Mouse (Mus musculus): Measurements from ENCODE around the gene Alpk1. TPM values are rescaled to one million over a fixed set of nuclear protein-coding genes. Genes with fewer than 3 reads are reported as not detected.

Gene Alpk1
- 0.76 and 1.0 TPM in 2 replicates for polyA plus RNA-seq (2015; fragmentation: Nextera tagmentation; extraction: Ambion mirVana)

DNA sequence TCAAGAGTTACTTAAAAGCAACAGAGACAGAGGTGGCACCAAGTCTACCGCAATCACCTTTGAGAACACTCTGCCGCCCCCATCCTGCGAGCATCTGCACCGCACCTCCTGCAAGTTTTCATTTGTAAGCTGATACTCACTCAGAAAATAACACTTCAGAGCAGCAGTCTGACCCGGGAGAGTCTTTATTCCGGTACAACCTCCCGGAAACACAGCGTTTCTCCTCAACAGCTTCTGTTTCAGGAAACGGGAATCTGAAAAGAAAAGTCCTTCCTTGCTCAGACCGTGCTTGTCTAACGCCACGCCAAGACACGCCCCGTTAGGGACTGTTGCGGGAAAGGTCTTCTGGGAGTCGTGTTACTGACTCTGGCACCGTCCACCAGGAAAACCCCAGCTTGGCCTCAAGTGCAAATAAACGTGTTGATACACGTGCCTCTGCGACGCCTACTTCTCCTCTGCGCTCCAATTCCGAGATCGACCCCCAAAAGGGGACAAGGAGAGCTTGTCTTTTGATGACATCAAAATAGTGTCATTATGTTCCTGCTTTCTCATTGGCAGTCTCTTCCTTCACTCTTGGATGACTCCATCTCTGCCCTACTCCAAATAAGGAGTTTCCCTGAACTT lies at the start of gene Alpk1:
Alpk1 (minus strand) TSS at position 507 of the 624 bp plus-strand sequence.
- WGBS, result 2% methylated on average over 24 of the region's 24 CpGs
- Histone ChIP-seq H3K27ac (no peak within 1 kb of the TSS), H3K4me1 (replicated peaks) (peaks cover 5% of the 10 kb centered on the region), H3K9me3 (no peaks in the 10 kb centered on the region), H3K9ac (replicated peaks) (peak within 1 kb of the TSS; percentile 32; the same call in 1 of the 2 replicates), H3K4me3 (replicated peaks) (peak within 1 kb of the TSS; percentile 35), H3K27me3 (peaks cover 16% of the 10 kb centered on the region), H3K36me3 (no peaks in the 10 kb centered on the region), H3K4me2 (replicated peaks) (peak within 1 kb of the TSS; percentile 56)
- no peak for ATAC-seq

DNA sequence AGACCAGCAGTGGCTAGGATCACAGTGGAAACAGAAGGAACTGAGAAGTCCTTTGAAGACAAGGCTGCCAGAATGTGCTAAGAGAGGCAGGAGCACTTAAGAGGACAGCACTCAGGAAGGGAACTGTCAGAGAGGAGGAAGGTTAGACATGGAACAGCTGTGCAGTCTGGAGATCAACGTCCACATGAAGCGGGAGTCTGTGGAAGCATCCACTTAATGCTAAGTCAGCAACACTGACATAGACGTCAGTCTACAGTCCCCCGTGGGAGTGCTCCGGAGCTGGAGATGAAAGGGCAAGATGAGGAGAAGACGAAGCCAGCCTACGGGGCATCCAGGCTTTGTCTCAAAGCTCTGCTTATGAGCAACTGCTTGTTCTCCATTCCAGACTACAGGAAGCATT lies 46.8 kb upstream of the Alpk1 start:
- Histone ChIP-seq H3K4me1 (replicated peaks) (peaks cover 18% of the 10 kb centered on the region), H3K4me2 (replicated peaks) (no peak overlapping the region), H3K27ac (peak overlapping the region; percentile 59), H3K27me3 (no peaks in the 10 kb centered on the region), H3K9ac (replicated peaks) (no peak overlapping the region), H3K36me3 (peaks cover 5% of the 10 kb centered on the region), H3K4me3 (replicated peaks) (no peak overlapping the region), H3K9me3 (no peaks in the 10 kb centered on the region)
- peak; percentile 76 for ATAC-seq
- 40% methylated on average over 7 of the region's 7 CpGs for WGBS

DNA sequence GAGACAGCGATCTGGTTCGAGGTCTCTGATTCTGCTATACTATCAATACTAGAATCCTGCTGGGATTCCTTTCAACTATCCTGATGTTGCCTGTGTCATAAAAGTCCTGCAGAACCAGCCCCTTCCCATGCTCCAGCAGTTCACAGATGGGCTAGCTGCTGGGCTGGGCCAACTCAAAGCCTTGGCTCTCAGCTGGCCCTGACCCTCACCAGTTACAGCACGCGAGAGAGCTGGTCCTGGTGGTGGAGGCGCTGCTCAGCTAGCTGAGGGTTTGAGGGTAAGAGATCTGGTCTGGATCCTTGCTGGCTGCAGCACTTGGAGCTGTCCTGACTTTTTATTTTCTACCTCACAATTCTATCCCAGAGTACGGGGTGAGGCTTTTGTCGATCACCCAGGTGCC lies 46.2 kb upstream of the Alpk1 start:
- H3K36me3 ChIP-seq, result peaks cover 9% of the 10 kb centered on the region
- H3K9me3 ChIP-seq, result no peaks in the 10 kb centered on the region
- H3K4me3 ChIP-seq (replicated peaks), result no peak overlapping the region
- H3K4me2 ChIP-seq (replicated peaks), result no peak overlapping the region
- peaks cover 18% of the 10 kb centered on the region for H3K4me1 ChIP-seq (replicated peaks)
- no peaks in the 10 kb centered on the region for H3K27me3 ChIP-seq
- WGBS, result 82% methylated on average over 7 of the region's 7 CpGs
- no peak overlapping the region; the same call in 1 of the 2 replicates for H3K27ac ChIP-seq
- 0 out of 2 replicates have a peak, but pooled peaks have one; percentile 34 for ATAC-seq
- no peak overlapping the region for H3K9ac ChIP-seq (replicated peaks)

DNA sequence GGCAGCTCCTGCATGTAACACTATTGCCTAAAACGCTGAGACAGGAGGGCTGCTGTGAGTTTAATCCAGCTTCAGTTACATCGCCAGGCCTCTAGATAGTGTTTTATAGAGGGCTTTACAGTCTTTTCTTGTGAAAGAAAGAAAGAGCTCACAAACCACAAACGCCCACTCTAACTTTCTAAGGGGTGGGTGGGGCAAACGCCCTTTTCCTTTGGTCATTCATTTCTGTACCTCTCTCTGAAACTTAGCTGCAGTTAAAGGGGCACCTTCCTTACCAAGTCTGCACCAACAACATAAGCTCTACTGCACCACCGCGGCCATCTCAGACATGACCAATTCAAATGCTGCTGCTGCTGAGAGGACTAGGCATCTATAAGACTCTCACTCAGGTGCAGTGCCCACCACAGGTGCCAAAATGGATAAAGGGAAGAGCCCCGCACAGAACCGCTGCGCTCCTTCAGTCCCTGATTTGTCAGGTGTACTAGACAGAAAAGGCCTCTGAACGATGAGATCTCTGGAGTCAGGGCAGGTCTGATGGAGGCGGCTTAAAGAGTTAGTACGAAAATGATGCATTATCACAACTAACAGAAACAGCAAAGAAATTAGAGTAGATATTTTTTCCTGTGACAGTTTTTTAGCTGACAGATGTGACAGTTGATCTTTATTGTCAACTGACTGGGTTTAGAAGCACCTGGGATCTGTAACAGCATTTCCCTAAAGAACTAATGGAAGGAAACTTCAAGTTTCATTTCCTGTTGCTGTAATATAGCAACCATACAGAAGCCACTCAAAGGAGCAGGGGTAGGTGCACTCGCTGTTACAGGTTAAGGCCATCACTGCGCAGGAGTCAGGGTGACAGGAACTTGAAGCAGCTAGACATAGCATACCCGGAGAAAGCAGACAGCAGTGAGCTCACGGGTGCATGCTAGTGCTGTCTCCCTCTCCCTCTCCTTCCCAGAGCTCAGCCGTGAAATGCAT lies 43.8 kb upstream of the Alpk1 start:
- Histone ChIP-seq H3K27ac (no peak overlapping the region), H3K9me3 (no peaks in the 10 kb centered on the region), H3K4me2 (replicated peaks) (no peak overlapping the region), H3K9ac (replicated peaks) (no peak overlapping the region), H3K36me3 (peaks cover 25% of the 10 kb centered on the region), H3K27me3 (no peaks in the 10 kb centered on the region), H3K4me3 (replicated peaks) (no peak overlapping the region), H3K4me1 (replicated peaks) (peaks cover 18% of the 10 kb centered on the region)
- WGBS, result 83% methylated on average over 17 of the region's 17 CpGs
- ATAC-seq, result 0 out of 2 replicates have a peak, but pooled peaks have one; percentile 17

DNA sequence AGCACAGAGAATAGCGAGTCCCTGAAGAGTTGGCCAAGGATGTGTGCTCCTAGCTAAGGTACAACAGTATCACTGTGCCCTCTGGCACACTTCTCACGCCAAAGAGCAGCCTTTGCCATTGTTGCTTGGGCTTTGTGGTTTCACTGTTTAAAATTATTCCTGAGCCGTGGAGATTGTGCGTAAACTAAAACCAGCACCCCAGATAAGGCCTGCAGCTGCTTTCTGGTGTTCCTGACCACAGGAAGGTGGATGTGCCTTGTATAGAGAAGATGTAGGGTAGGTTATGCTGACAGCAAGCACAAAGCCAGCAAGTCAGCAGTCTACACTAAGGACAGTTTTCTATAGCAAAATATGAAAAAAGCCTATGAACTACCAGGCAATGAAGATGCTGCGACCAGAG lies 40.9 kb upstream of the Alpk1 start:
- H3K27me3 ChIP-seq, result no peaks in the 10 kb centered on the region
- H3K9ac ChIP-seq (replicated peaks), result no peak overlapping the region
- no peaks in the 10 kb centered on the region for H3K9me3 ChIP-seq
- 92% methylated on average over 5 of the region's 5 CpGs for WGBS
- ATAC-seq, result no peak
- H3K4me2 ChIP-seq (replicated peaks), result no peak overlapping the region
- H3K27ac ChIP-seq, result no peak overlapping the region
- H3K4me1 ChIP-seq (replicated peaks), result peaks cover 4% of the 10 kb centered on the region; the same call in 1 of the 2 replicates
- H3K4me3 ChIP-seq (replicated peaks), result no peak overlapping the region
- peaks cover 42% of the 10 kb centered on the region for H3K36me3 ChIP-seq

DNA sequence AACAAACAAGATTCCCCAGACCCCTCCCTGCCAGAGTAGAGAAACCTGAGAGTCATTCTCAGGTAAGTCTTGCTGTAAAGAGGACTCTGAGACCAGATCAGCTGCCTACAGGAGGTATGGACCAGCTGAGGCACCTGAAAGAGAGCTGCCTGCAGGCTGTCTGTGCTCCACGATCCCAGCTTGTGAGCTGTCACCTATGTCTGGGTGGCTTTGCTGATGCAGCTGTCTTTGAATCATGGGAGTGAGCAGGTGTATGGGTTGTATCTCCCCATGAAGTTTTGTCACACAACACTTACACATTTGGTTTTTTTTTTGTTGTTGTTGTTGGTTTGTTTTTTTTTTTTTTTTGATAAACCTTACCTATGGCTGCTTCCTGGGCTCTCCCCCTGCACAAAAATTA lies 40.1 kb upstream of the Alpk1 start:
- no peak overlapping the region for H3K4me3 ChIP-seq (replicated peaks)
- H3K36me3 ChIP-seq, result peaks cover 44% of the 10 kb centered on the region
- peaks cover 4% of the 10 kb centered on the region; the same call in 1 of the 2 replicates for H3K4me1 ChIP-seq (replicated peaks)
- H3K27ac ChIP-seq, result no peak overlapping the region
- no peak overlapping the region for H3K9ac ChIP-seq (replicated peaks)
- ATAC-seq, result no peak
- no peak overlapping the region for H3K4me2 ChIP-seq (replicated peaks)
- 90% methylated on average over 1 of the region's 1 CpGs for WGBS
- H3K27me3 ChIP-seq, result no peaks in the 10 kb centered on the region
- H3K9me3 ChIP-seq, result no peaks in the 10 kb centered on the region

DNA sequence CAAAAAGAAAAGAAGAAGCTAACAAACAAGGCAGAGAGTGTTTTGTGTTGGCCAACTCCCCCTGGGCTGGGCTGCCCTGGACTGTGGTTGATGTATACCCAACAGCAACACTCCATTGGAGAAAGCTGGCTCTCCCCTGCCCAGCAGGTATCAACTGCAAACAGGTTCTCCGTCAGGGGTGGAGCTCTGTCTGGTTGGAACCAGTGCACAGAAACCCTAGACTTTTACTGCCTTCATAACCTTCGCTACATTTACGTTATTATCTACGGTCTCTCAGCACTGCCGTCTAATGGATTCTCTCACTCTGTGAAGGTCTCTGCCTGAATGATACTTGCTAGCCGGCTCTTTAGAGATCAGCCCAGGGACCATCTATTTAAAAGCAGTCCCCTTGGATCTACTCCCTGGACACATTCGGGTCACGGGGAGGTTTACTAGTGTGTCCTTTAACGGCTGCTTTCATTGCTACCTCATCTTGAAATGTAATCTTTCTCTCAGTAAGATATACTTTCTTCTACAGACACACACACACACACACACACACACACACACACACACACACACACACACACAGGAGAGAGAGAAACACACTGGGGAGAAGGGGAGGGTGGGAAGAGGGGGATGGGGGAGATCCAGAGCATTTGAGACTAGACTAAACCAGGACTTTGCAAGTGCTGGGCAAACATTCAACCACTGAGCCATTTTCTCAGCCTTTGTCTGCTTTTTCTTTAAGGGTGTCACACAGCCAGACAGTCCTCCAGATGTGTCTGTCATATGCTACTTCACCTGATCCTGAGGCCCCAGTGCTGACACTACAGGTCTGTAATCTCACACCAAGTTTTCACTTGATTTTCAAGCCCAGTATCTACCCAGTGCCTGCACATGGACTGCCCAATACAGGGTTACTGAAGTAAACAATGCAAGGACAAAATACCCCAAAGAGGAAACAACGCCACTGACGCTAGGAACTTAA lies 38.7 kb upstream of the Alpk1 start:
- 84% methylated on average over 11 of the region's 11 CpGs for WGBS
- Histone ChIP-seq H3K4me1 (replicated peaks) (no peaks in the 10 kb centered on the region), H3K4me3 (replicated peaks) (no peak overlapping the region), H3K4me2 (replicated peaks) (no peak overlapping the region), H3K9ac (replicated peaks) (no peak overlapping the region), H3K27ac (no peak overlapping the region), H3K9me3 (no peaks in the 10 kb centered on the region), H3K27me3 (no peaks in the 10 kb centered on the region), H3K36me3 (peaks cover 46% of the 10 kb centered on the region)
- no peak; the same call in 1 of the 2 replicates for ATAC-seq

DNA sequence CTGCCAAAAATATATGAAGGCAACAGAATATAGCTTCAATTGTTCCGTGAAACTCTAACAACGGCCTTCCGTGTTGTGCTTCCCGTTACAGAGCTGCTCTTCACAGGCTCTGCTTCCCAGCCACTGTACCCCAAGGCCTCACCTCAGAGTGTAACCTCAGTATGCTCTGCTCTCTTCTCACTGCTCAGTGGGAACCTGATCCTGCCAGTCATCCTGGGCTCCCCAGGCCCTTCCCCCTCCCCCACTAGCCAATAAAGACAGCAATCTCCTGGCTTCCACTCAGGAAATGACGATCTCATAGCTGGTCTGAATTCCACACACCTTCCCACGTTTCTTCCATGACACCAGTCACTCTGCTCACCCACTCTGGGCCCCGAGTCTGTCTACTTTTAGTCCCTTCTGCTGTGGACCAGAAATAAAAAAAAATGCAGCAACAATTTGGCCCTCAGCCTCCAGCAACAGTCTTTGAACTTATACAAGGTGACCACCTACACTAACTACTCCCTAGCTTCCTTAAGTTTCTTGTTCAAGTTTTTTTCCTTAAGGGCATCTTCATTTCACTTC lies 36.9 kb upstream of the Alpk1 start:
- Histone ChIP-seq H3K36me3 (peaks cover 59% of the 10 kb centered on the region), H3K9ac (replicated peaks) (no peak overlapping the region), H3K4me2 (replicated peaks) (no peak overlapping the region), H3K9me3 (no peaks in the 10 kb centered on the region), H3K27ac (no peak overlapping the region), H3K27me3 (no peaks in the 10 kb centered on the region), H3K4me3 (replicated peaks) (no peak overlapping the region), H3K4me1 (replicated peaks) (no peaks in the 10 kb centered on the region)
- no peak for ATAC-seq
- WGBS, result 83% methylated on average over 7 of the region's 7 CpGs

DNA sequence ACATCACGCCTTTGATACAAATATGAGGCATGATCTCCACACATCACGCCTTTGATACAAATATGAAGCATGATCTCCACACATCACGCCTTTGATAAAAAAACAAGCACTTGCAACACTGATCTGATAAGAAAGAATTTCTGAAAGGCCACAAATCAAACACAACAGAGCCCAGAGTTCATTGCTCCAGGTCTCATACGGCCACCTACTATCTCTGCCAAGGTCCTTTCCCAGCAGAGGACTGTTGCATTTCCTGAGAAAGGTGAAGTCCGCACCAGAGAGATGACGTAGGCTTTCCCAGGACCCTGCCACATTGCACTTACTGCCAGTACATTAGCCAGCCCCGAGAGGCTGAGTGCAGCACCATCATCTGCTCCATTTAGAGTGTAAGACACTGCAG lies 28.8 kb upstream of the Alpk1 start:
- WGBS, result 96% methylated on average over 7 of the region's 7 CpGs
- no peak for ATAC-seq
- Histone ChIP-seq H3K4me3 (replicated peaks) (no peak overlapping the region), H3K9ac (replicated peaks) (no peak overlapping the region), H3K27ac (no peak overlapping the region), H3K9me3 (no peaks in the 10 kb centered on the region), H3K36me3 (peaks cover 64% of the 10 kb centered on the region), H3K4me2 (replicated peaks) (no peak overlapping the region), H3K4me1 (replicated peaks) (no peaks in the 10 kb centered on the region), H3K27me3 (no peaks in the 10 kb centered on the region)

DNA sequence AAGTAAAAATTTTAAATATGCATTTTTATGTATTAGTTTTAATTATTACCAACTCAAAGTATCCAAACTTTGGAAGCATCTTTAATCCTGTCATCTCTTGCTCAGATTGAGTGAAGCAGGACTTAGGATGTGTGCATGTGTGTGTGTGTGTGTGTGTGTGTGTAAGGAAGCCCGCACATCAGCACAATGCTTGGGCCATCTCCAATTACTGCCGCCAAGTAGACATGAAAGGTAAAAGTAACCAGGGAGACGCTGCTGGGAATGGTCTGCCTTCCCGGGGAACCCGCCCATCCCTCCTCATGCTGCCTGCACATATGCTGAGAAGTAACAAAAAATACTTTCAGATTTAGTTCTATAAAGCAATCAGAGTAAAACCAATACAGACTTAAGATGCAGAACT lies 27.5 kb upstream of the Alpk1 start:
- H3K4me1 ChIP-seq (replicated peaks), result 0 out of 2 replicates have a peak, but pooled peaks cover 2% of the 10 kb centered on the region
- H3K9ac ChIP-seq (replicated peaks), result no peak overlapping the region
- peaks cover 54% of the 10 kb centered on the region for H3K36me3 ChIP-seq
- WGBS, result 47% methylated on average over 5 of the region's 5 CpGs
- ATAC-seq, result no peak
- H3K27ac ChIP-seq, result no peak overlapping the region
- H3K27me3 ChIP-seq, result no peaks in the 10 kb centered on the region
- no peaks in the 10 kb centered on the region for H3K9me3 ChIP-seq
- H3K4me2 ChIP-seq (replicated peaks), result no peak overlapping the region
- H3K4me3 ChIP-seq (replicated peaks), result no peak overlapping the region

DNA sequence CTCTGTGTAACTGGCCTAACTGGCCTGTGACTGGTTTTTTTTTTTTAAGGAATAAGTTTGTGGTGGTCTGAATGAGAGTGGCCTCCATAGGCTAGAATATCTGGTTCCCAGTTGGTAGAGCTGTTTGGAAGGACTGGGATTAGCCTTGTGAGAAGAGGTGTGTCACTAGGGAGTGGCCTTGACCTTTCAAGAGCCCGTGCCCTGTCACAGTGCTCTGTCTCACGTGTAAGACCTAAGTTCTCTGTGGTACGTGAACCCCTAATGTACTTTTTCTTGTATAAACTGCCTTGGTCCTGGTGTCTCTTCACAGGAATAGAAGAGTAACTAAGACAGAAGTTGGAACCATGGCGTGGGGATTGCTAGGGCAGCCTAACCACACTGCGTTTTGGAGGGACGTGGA lies 25.7 kb upstream of the Alpk1 start:
- Histone ChIP-seq H3K9ac (replicated peaks) (no peak overlapping the region), H3K4me2 (replicated peaks) (no peak overlapping the region), H3K36me3 (peaks cover 43% of the 10 kb centered on the region), H3K9me3 (no peaks in the 10 kb centered on the region), H3K4me3 (replicated peaks) (no peak overlapping the region), H3K27me3 (no peaks in the 10 kb centered on the region), H3K4me1 (replicated peaks) (0 out of 2 replicates have a peak, but pooled peaks cover 4% of the 10 kb centered on the region), H3K27ac (no peak overlapping the region)
- ATAC-seq, result no peak
- WGBS, result 93% methylated on average over 6 of the region's 6 CpGs

Measured in midbrain, embryonic 13.5 days (tissue).